Mouse (Mus musculus): ENCODE measurements around the gene Adgrv1. TPM values are rescaled to one million over a fixed set of nuclear protein-coding genes. Genes with fewer than 3 reads are reported as not detected.

Gene Adgrv1
- polyA plus RNA-seq, 1 experiment from 2014 or later: 0.87 TPM

GRCm38 (mm10) chr13:81135953-81136352 lies 497.0 kb downstream of the Adgrv1 start:
- no peak overlapping the region for H3K4me2 ChIP-seq (ENCODE audit: low read depth, low read length)
- H3K4me1 ChIP-seq (ENCODE audit: insufficient read depth): peaks cover 22% of the 10 kb centered on the region
- 76% methylated on average over 10 of the region's 10 CpGs for WGBS (ENCODE audit: insufficient replicate concordance)
- H3K4me3 ChIP-seq (ENCODE audit: low read depth, low read length): no peak overlapping the region
- H3K36me3 ChIP-seq (replicated peaks; ENCODE audit: insufficient read depth, low read length): no peaks in the 10 kb centered on the region
- TF ChIP-seq EP300 (IDR thresholded peaks at IDR 0.05; ENCODE audit: low read depth): no peak
- H3K27me3 ChIP-seq (ENCODE audit: insufficient read depth, low read length): no peaks in the 10 kb centered on the region
- ATAC-seq: no peak
- H3K9me3 ChIP-seq (ENCODE audit: low read length): no peaks in the 10 kb centered on the region
- no peak overlapping the region for H3K9ac ChIP-seq (replicated peaks)
- H3K27ac ChIP-seq (ENCODE audit: low read depth): peak overlapping the region; percentile 58
- DNase-seq: no peak

GRCm38 (mm10) chr13:81134412-81134811 lies 498.5 kb downstream of the Adgrv1 start:
- H3K27ac ChIP-seq (ENCODE audit: low read depth): peak overlapping the region; percentile 35; the same call in 1 of the 2 replicates
- ATAC-seq: no peak
- no peak overlapping the region for H3K9ac ChIP-seq (replicated peaks)
- H3K4me2 ChIP-seq (ENCODE audit: low read depth, low read length): no peak overlapping the region
- H3K36me3 ChIP-seq (replicated peaks; ENCODE audit: insufficient read depth, low read length): no peaks in the 10 kb centered on the region
- H3K4me3 ChIP-seq (ENCODE audit: low read depth, low read length): no peak overlapping the region
- H3K4me1 ChIP-seq (ENCODE audit: insufficient read depth): peaks cover 22% of the 10 kb centered on the region
- DNase-seq: no peak
- H3K27me3 ChIP-seq (ENCODE audit: insufficient read depth, low read length): no peaks in the 10 kb centered on the region
- TF ChIP-seq CTCF (IDR thresholded peaks at IDR 0.05; ENCODE audit: low read depth) (no peak), EP300 (IDR thresholded peaks at IDR 0.05; ENCODE audit: low read depth) (no peak)
- H3K9me3 ChIP-seq (ENCODE audit: low read length): no peaks in the 10 kb centered on the region

GRCm38 (mm10) chr13:81133336-81133735 lies 499.6 kb downstream of the Adgrv1 start:
- Histone ChIP-seq H3K9ac (replicated peaks) (no peak overlapping the region), H3K36me3 (replicated peaks; ENCODE audit: insufficient read depth, low read length) (no peaks in the 10 kb centered on the region), H3K27ac (ENCODE audit: low read depth) (peak overlapping the region; percentile 62; the same call in 1 of the 2 replicates), H3K9me3 (ENCODE audit: low read length) (no peaks in the 10 kb centered on the region), H3K4me2 (ENCODE audit: low read depth, low read length) (no peak overlapping the region), H3K4me1 (ENCODE audit: insufficient read depth) (peaks cover 22% of the 10 kb centered on the region), H3K4me3 (ENCODE audit: low read depth, low read length) (no peak overlapping the region), H3K27me3 (ENCODE audit: insufficient read depth, low read length) (no peaks in the 10 kb centered on the region)
- ATAC-seq: peak; percentile 15; the same call in 1 of the 2 replicates
- DNase-seq: no peak
- WGBS (ENCODE audit: insufficient replicate concordance): 74% methylated on average over 4 of the region's 4 CpGs
- TF ChIP-seq CTCF (IDR thresholded peaks at IDR 0.05; ENCODE audit: low read depth) (no peak), EP300 (IDR thresholded peaks at IDR 0.05; ENCODE audit: low read depth) (no peak)

GRCm38 (mm10) chr13:81132691-81133090 lies 500.3 kb downstream of the Adgrv1 start:
- WGBS (ENCODE audit: insufficient replicate concordance): 60% methylated on average over 5 of the region's 5 CpGs
- Histone ChIP-seq H3K4me1 (ENCODE audit: insufficient read depth) (peaks cover 22% of the 10 kb centered on the region), H3K9me3 (ENCODE audit: low read length) (no peaks in the 10 kb centered on the region), H3K4me3 (ENCODE audit: low read depth, low read length) (no peak overlapping the region), H3K4me2 (ENCODE audit: low read depth, low read length) (peak overlapping the region; percentile 28; the same call in 1 of the 2 replicates), H3K27ac (ENCODE audit: low read depth) (peak overlapping the region; percentile 62; the same call in 1 of the 2 replicates), H3K27me3 (ENCODE audit: insufficient read depth, low read length) (no peaks in the 10 kb centered on the region), H3K9ac (replicated peaks) (no peak overlapping the region), H3K36me3 (replicated peaks; ENCODE audit: insufficient read depth, low read length) (no peaks in the 10 kb centered on the region)
- ATAC-seq (no peak), DNase-seq (no peak)
- TF ChIP-seq CTCF (IDR thresholded peaks at IDR 0.05; ENCODE audit: low read depth): no peak
- TF ChIP-seq EP300 (IDR thresholded peaks at IDR 0.05; ENCODE audit: low read depth): no peak

GRCm38 (mm10) chr13:81131860-81132259 lies 501.1 kb downstream of the Adgrv1 start:
- TF ChIP-seq EP300 (IDR thresholded peaks at IDR 0.05; ENCODE audit: low read depth) (0 out of 2 replicates have a peak, but pooled peaks have one; percentile 29), CTCF (IDR thresholded peaks at IDR 0.05; ENCODE audit: low read depth) (no peak)
- WGBS (ENCODE audit: insufficient replicate concordance): 44% methylated on average over 6 of the region's 6 CpGs
- H3K27me3 ChIP-seq (ENCODE audit: insufficient read depth, low read length): no peaks in the 10 kb centered on the region
- H3K9ac ChIP-seq (replicated peaks): no peak overlapping the region
- peak overlapping the region; percentile 25 for H3K27ac ChIP-seq (ENCODE audit: low read depth)
- DNase-seq (no peak), ATAC-seq (peak; percentile 42)
- no peaks in the 10 kb centered on the region for H3K9me3 ChIP-seq (ENCODE audit: low read length)
- H3K4me2 ChIP-seq (ENCODE audit: low read depth, low read length): peak overlapping the region; percentile 28; the same call in 1 of the 2 replicates
- H3K4me3 ChIP-seq (ENCODE audit: low read depth, low read length): no peak overlapping the region
- no peaks in the 10 kb centered on the region for H3K36me3 ChIP-seq (replicated peaks; ENCODE audit: insufficient read depth, low read length)
- peaks cover 22% of the 10 kb centered on the region for H3K4me1 ChIP-seq (ENCODE audit: insufficient read depth)

- Histone ChIP-seq H3K4me1 (ENCODE audit: insufficient read depth) (peaks cover 20% of the 10 kb centered on the region), H3K9ac (replicated peaks) (no peak overlapping the region), H3K36me3 (replicated peaks; ENCODE audit: insufficient read depth, low read length) (no peaks in the 10 kb centered on the region), H3K4me3 (ENCODE audit: low read depth, low read length) (no peak overlapping the region), H3K4me2 (ENCODE audit: low read depth, low read length) (no peak overlapping the region), H3K27ac (ENCODE audit: low read depth) (peak overlapping the region; percentile 25; the same call in 1 of the 2 replicates), H3K27me3 (ENCODE audit: insufficient read depth, low read length) (no peaks in the 10 kb centered on the region), H3K9me3 (ENCODE audit: low read length) (no peaks in the 10 kb centered on the region)
- no peak for DNase-seq
- 50% methylated on average over 4 of the region's 4 CpGs for WGBS (ENCODE audit: insufficient replicate concordance)
- peak; percentile 59 for ATAC-seq
- no peak for TF ChIP-seq CTCF (IDR thresholded peaks at IDR 0.05; ENCODE audit: low read depth)
- TF ChIP-seq EP300 (IDR thresholded peaks at IDR 0.05; ENCODE audit: low read depth): 0 out of 2 replicates have a peak, but pooled peaks have one; percentile 46
Measured at GRCm38 (mm10) chr13:81130742-81131524, 502.0 kb downstream of the Adgrv1 start.

Data from liver, postnatal 0 days (tissue).